Mouse (Mus musculus) midbrain, embryonic 15.5 days (tissue): Measurements from ENCODE around the gene Rps11. TPM values are rescaled to one million over a fixed set of nuclear protein-coding genes. Genes with fewer than 3 reads are reported as not detected.
"Not testable (repeated sequence)": the region's sequence is repeated elsewhere in the genome, so short reads cannot be mapped to it uniquely, and the experiment has no call there.

Experiments used
- ATAC-seq: fragments of 200-750 bp; cut with Nextera tagmentation; replicated peaks from 2 replicates; pipeline ENCODE4 v1.8.0; 2017; ENCODE audit warnings: moderate TSS enrichment
- H3K27ac ChIP-seq: fragments of 300-500 bp; sonication (generic); 2 replicates; pipeline ENCODE4 v1.5.1; 2015; ENCODE audit warnings: mild to moderate bottlenecking, inconsistent platforms
- H3K27me3 ChIP-seq: fragments of 300-500 bp; sonication (generic); replicated peaks from 2 replicates; pipeline ENCODE4 v1.6.1; 2015; ENCODE audit warnings: inconsistent platforms
- H3K36me3 ChIP-seq: fragments of 300-500 bp; sonication (generic); replicated peaks from 2 replicates; pipeline ENCODE4 v1.6.1; 2015; ENCODE audit warnings: inconsistent platforms
- H3K4me1 ChIP-seq: fragments of 300-500 bp; sonication (generic); 2 replicates; pipeline ENCODE4 v1.6.1; 2015; ENCODE audit warnings: inconsistent platforms
- H3K4me2 ChIP-seq: fragments of 300-500 bp; sonication (generic); 2 replicates; pipeline ENCODE4 v1.6.1; 2015; ENCODE audit warnings: inconsistent platforms, mild to moderate bottlenecking, moderate library complexity
- H3K4me3 ChIP-seq: fragments of 300-500 bp; sonication (generic); 2 replicates; pipeline ENCODE4 v1.5.1; 2015; ENCODE audit warnings: mild to moderate bottlenecking, inconsistent platforms
- H3K9ac ChIP-seq: fragments of 300-500 bp; sonication (generic); 2 replicates; pipeline ENCODE4 v1.6.1; 2015; ENCODE audit warnings: mild to moderate bottlenecking, inconsistent platforms
- H3K9me3 ChIP-seq: fragments of 300-500 bp; sonication (generic); 2 replicates; pipeline ENCODE4 v1.6.1; 2016; ENCODE audit warnings: inconsistent platforms
- WGBS: fragments of 180-500 bp; shearing (Covaris S2); methylation state at CpG from one replicate; pipeline ENCODE4 v1.1.7; 2015; ENCODE audit warnings: mixed read lengths; 5-methylcytosine and 5-hydroxymethylcytosine counted together
- polyA plus RNA-seq: library from polyadenylated mRNA; unstranded; fragments of >200 nt; fragmentation: Nextera tagmentation; extraction: Ambion mirVana; gene quantifications from 2 replicates; pipeline ENCODE4 v1.2.1, GENCODE M21; 2015

Rps11 gene
- 742 and 762 TPM in 2 replicates for polyA plus RNA-seq

DNA sequence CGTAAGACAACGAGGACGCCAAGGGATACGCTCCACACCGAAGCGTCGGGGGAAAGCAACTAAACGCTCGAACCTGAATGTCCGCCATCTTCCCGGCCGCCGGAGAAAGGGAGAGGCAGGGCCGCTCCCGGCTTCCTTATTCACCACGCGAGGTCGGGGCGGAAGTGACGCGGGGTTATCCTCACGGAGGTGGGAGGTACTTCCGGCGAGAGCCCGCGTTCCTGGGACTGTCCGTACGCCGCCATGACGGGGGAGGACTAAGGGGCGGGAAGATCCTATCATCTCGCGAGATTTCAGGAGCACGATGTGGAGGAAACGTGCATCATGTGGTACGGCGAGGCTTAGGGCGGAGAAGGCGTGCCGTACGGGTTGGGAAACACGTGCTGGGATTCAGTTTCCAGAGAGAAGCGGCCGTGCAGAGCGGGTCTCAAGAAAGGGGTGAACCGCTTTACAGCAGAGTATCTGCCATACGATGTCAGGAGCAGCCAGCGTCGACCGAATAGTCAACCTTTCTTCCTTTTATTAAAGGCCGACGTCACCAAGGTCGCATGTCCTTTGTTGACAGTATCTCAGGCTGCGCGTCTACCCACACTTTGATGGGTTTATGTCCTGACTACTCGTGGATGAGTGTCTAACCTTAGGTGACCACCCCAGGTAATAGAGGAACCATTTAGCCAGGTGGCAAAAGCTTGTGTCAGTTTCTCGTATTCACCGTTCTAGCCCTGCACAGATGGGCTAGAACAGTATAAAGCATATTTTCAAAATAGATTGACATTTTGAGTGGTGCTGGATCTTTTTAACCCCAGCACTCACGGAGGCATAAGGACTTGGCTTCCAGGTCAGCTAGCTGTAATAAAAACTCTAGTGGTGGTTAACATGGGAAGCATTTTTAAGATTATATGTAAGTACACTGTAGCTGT is at the start of gene Rps11:
Gene Rps11 (minus strand): TSS at position 216 of the 920 bp plus-strand sequence.
- Histone ChIP-seq H3K27me3 (no peaks in the 10 kb centered on the region), H3K36me3 (peaks cover 51% of the 10 kb centered on the region), H3K9me3 (no peaks in the 10 kb centered on the region), H3K4me1 (peaks cover 51% of the 10 kb centered on the region), H3K9ac (peak within 1 kb of the TSS; percentile 96), H3K4me2 (peak within 1 kb of the TSS; percentile 85), H3K4me3 (peak within 1 kb of the TSS; percentile 95), H3K27ac (peak within 1 kb of the TSS; percentile 90)
- ATAC-seq = peak; percentile 87
- 1% methylated on average over 59 of the region's 59 CpGs for WGBS

DNA sequence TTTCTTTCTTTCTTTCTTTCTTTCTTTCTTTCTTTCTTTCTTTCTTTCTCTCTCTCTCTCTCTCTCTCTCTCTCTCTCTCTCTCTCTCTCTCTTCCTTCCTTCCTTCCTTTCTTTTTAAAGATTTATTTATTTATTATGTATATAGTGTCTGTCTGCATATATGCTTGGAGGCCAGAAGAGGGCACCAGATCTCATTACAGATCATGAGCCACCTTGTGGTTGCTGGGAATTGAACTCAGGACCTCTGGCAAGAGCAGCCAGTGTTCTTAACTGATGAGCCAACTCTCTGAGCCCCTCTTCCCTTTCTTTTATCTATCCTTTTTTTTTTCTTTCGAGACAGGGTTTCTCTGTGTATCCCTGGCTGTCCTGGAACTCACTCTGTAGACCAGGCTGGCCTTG is 49.5 kb upstream of the Rps11 start:
- not testable (repeated sequence) for H3K27ac ChIP-seq, H3K4me2 ChIP-seq, H3K9ac ChIP-seq, H3K36me3 ChIP-seq, ATAC-seq, H3K4me3 ChIP-seq, H3K9me3 ChIP-seq
- peaks cover 16% of the 10 kb centered on the region for H3K4me1 ChIP-seq
- 50% methylated on average over 1 of the region's 1 CpGs for WGBS
- peaks cover 71% of the 10 kb centered on the region for H3K27me3 ChIP-seq

DNA sequence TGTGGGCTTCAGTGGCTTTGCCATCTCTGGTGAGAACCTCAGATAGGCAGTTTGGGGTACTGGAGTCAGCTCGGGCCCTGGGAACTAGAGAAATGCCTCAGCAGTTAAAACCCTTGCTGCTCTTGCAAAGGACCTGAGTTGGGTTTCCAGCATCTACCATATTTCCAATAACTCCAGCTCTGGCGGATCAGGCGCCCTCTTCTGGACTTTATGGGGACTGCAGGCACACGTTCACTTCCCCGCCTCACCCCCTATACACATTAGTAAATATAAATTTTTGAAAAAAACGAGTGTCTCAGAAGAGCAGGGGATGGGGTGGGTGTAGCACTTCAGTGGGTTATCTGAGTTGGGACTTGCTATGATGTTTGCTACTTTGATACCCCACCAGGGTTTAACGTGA is 48.7 kb upstream of the Rps11 start:
- no peak overlapping the region for H3K9ac ChIP-seq
- no peak overlapping the region for H3K4me3 ChIP-seq
- H3K9me3 ChIP-seq = no peaks in the 10 kb centered on the region
- H3K36me3 ChIP-seq = no peaks in the 10 kb centered on the region
- no peak overlapping the region for H3K27ac ChIP-seq
- peaks cover 24% of the 10 kb centered on the region for H3K4me1 ChIP-seq
- H3K27me3 ChIP-seq = peaks cover 71% of the 10 kb centered on the region
- WGBS = 57% methylated on average over 7 of the region's 7 CpGs
- H3K4me2 ChIP-seq = no peak overlapping the region
- ATAC-seq = no peak

DNA sequence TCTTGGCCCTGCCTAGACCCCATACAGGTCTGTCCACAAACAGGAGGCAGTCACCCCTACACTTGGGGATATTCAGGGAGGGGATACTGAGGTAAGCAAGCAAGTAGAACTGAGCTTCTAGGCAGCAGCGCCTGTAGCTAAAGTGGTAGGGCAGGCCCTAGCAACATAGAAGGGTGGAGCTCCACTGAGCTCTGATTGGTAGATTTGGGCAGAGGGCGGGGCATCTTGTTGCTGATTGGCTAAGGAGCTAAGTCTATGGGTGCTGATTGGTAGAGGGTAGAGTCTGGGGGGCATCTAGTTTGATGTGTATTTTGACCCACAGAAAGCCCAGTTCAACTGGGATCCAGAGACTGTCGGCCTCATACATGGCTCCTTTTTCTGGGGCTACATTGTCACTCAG is 45.3 kb upstream of the Rps11 start:
- Histone ChIP-seq H3K4me1 (peaks cover 15% of the 10 kb centered on the region), H3K9me3 (no peaks in the 10 kb centered on the region), H3K9ac (no peak overlapping the region), H3K27me3 (peaks cover 70% of the 10 kb centered on the region), H3K4me2 (no peak overlapping the region), H3K4me3 (no peak overlapping the region), H3K36me3 (no peaks in the 10 kb centered on the region), H3K27ac (no peak overlapping the region)
- ATAC-seq = no peak
- WGBS = 93% methylated on average over 3 of the region's 3 CpGs

DNA sequence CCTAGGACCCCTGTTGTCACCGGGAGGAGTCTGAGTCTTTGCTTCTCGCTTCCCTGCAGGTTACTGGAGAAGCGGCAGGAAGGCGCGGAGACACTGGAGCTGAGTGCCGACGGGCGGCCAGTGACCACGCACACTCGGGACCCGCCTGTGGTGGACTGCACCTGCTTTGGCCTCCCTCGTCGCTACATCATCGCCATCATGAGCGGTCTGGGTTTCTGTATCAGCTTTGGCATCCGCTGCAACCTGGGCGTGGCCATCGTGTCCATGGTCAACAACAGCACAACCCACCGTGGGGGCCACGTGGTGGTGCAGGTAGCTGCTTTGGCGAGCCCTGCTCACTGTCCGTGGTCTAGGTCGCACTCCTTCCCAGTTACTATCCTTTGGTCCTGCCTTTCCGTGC is 44.4 kb upstream of the Rps11 start:
- Histone ChIP-seq H3K4me2 (peak overlapping the region; percentile 37), H3K27ac (no peak overlapping the region), H3K9ac (no peak overlapping the region), H3K36me3 (no peaks in the 10 kb centered on the region), H3K9me3 (no peaks in the 10 kb centered on the region), H3K27me3 (peaks cover 70% of the 10 kb centered on the region), H3K4me1 (peaks cover 21% of the 10 kb centered on the region), H3K4me3 (peak overlapping the region; percentile 8; the same call in 1 of the 2 replicates)
- no peak for ATAC-seq
- 4% methylated on average over 24 of the region's 24 CpGs for WGBS

DNA sequence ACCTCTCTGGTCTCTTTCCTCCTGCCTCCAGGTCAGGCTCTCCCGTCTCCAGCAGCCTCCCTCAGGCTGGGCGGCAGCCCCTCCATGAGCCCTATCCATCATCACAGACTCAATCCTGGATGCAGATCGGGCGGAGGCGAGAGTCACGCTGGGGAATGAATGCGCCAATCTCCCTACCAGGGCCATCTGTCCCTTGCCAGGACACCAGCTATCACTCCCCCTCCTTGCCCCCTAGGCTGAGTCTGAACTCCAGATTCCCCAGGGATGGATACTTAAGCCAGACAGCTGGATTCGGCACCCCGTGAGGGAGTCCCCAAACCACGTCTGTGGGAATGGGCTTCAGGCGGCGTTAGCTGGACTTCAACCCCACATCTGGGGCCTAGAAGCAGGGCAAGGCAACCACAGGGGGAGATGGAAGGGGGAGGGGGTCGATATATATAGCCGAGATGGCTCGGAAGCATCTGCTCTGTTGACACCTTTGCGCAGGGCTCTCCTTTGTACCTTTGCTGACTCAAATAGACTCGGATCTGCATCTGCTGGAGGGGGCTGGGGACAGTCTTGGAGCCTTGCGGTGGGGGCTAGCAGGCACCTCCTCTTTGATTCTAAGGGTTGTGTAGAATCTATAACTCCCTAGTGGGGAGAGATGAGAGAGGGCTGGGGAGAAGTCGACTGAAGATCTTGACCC is 43.7 kb upstream of the Rps11 start:
- no peaks in the 10 kb centered on the region for H3K36me3 ChIP-seq
- no peak overlapping the region for H3K9ac ChIP-seq
- WGBS = 2% methylated on average over 19 of the region's 19 CpGs
- H3K4me2 ChIP-seq = peak overlapping the region; percentile 26
- H3K4me1 ChIP-seq = peaks cover 23% of the 10 kb centered on the region
- ATAC-seq = no peak
- peaks cover 78% of the 10 kb centered on the region for H3K27me3 ChIP-seq
- H3K27ac ChIP-seq = no peak overlapping the region
- peak overlapping the region; percentile 2; the same call in 1 of the 2 replicates for H3K4me3 ChIP-seq
- H3K9me3 ChIP-seq = no peaks in the 10 kb centered on the region

DNA sequence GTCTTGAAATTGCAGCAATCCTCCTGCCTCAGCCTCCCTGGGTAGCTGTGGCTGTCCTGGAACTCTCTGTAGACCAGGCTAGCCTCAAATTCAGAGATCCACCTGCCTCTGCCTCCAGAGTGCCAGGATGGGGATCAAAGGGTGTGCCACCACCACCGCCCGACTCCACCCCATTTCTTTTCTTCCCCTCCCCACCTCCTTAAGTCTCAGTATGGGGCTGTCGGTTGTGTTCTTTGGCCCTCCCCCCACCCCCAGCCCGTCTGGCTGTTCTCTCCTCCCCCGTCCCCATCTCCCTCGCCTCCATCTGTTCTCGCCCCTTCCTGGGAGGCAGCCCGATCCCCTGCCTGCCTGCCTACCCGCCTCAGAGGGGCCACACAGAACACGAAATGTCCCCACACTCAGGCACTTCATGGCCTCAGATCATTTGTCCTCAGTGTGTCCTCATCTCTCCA is 42.7 kb upstream of the Rps11 start:
- ATAC-seq = no peak
- Histone ChIP-seq H3K4me2 (no peak overlapping the region), H3K4me1 (peaks cover 30% of the 10 kb centered on the region), H3K27me3 (peaks cover 78% of the 10 kb centered on the region), H3K9ac (no peak overlapping the region), H3K27ac (no peak overlapping the region), H3K4me3 (no peak overlapping the region), H3K9me3 (no peaks in the 10 kb centered on the region), H3K36me3 (no peaks in the 10 kb centered on the region)
- WGBS = 17% methylated on average over 10 of the region's 10 CpGs

DNA sequence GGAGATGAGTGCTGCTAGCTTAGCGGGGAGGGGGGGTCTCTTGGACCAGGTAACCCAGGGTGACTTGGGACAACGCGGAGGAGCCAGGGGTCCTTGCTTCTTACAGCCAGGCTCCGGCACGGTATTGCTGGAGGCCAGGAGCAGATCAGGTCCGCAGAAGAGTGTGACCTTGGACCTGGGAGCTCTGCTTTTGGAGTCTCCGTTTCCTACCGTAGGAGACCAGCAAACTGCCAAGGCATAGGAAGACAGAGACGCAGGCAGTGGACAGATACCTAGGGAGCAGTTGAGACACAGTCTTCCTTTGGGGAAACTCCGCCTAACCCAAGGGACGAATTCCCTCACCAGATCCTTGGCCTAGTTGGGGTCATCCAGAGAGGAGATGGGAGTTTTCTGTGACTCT is 41.5 kb upstream of the Rps11 start:
- H3K36me3 ChIP-seq = no peaks in the 10 kb centered on the region; the same call in 1 of the 2 replicates

DNA sequence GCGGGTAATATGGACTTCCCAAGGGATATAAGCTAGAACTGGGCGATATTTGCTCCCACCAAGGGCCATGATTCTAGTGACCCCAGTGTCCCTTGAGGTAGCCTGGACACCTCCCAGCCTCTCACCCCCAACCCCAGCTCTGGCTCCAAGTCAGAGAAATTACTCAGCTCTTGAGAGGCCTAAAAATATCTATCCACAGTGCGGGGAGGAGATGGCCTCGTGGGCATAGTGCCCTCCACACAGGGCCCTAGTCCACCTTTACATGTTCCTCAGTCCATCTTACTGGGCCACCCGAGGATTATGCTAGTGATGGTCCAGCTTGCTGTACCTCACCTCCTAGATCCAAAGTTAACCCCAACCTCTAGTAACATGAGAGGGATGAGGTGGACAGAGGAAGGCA is 40.6 kb upstream of the Rps11 start:
- H3K27me3 ChIP-seq = peaks cover 68% of the 10 kb centered on the region
- no peak overlapping the region for H3K4me2 ChIP-seq
- H3K4me1 ChIP-seq = peaks cover 31% of the 10 kb centered on the region
- no peak overlapping the region for H3K9ac ChIP-seq
- no peak overlapping the region for H3K4me3 ChIP-seq
- no peak overlapping the region for H3K27ac ChIP-seq
- no peaks in the 10 kb centered on the region; the same call in 1 of the 2 replicates for H3K36me3 ChIP-seq
- ATAC-seq = no peak
- 65% methylated on average over 5 of the region's 5 CpGs for WGBS
- no peaks in the 10 kb centered on the region for H3K9me3 ChIP-seq

More for the DNA sequence above, 41.5 kb upstream of the Rps11 start:
- Histone ChIP-seq H3K4me1 (peaks cover 31% of the 10 kb centered on the region), H3K4me2 (no peak overlapping the region), H3K27me3 (peaks cover 74% of the 10 kb centered on the region), H3K27ac (no peak overlapping the region), H3K9me3 (no peaks in the 10 kb centered on the region), H3K9ac (no peak overlapping the region), H3K4me3 (no peak overlapping the region)
- WGBS = 40% methylated on average over 11 of the region's 11 CpGs
- no peak for ATAC-seq

DNA sequence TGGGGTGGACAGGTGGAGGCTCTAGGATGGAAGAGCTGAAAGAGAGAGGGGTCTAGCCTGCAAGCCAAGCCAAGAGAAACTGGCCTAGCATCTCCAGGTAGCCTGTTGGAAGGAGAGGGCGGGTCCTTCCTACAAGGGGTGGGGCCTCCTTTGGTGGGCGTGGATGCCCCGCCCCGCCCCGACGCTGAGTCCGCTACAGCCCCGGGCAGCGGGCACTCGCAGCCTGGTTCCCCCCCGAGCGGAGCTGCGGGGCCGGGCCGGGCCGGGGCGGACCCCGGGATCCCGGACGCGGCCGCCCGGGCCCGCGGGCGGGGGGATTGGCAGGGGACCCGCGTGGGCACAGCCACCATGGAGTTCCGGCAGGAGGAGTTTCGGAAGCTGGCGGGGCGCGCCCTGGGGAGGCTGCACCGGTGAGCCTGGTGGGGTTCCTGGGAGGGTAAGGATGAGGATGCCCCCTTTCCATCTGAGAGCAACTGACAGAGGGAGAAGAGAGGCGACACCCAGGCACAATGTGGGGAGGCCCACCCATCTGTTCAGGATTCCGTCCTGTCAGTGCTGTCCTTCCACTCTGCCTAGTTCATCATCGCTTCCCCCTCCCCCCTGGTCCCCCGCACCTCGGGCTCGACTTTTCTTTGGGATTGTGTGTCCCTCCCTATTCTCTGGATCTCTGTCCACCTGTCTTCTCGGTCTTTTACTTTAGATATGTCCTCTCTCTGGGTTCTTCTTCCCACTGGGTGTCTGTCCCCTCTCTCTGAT is 39.7 kb upstream of the Rps11 start, which contains the start of gene Slc17a7:
Gene Slc17a7 (plus strand): TSS at position 215 of the 756 bp plus-strand sequence.
- under 1% methylated on average over 37 of the region's 41 CpGs for WGBS
- Histone ChIP-seq H3K9ac (peak within 1 kb of the TSS; percentile 31), H3K4me1 (peaks cover 30% of the 10 kb centered on the region), H3K27me3 (peaks cover 59% of the 10 kb centered on the region), H3K36me3 (peaks cover 7% of the 10 kb centered on the region; the same call in 1 of the 2 replicates), H3K4me2 (peak within 1 kb of the TSS; percentile 54), H3K9me3 (no peaks in the 10 kb centered on the region), H3K4me3 (peak within 1 kb of the TSS; percentile 33), H3K27ac (no peak within 1 kb of the TSS)
- ATAC-seq = no peak

DNA sequence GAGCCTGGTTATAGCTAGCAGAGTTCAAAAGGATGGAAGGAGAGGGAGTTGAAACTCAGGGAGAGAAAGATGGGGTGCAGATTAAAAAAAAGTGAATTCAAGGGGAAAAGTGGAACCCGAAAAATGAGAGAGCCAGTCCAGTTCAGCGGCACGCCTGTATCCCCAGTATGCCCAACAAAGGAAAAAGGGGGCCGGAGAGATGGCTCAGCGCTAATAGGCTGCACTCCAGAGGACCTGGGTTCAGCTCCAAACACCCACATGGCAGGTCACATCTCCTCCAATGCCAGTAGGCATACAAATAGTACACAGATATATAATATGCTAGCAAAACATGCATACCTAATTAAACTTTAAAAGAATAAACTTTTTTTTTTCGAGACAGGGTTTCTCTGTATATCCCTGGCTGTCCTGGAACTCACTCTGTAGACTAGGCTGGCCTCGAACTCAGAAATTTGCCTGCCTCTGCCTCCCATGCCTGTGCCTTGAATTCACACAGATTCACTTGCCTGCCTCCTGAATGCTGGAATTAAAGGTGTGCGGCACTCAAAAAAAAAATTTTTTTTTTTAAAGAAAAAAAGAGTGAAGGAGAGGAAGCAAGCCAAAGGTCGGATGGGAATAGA is 38.9 kb upstream of the Rps11 start:
- H3K36me3 ChIP-seq = peaks cover 7% of the 10 kb centered on the region; the same call in 1 of the 2 replicates
- H3K4me2 ChIP-seq = no peak overlapping the region
- no peak overlapping the region for H3K9ac ChIP-seq
- H3K27ac ChIP-seq = no peak overlapping the region
- WGBS = 67% methylated on average over 9 of the region's 9 CpGs
- H3K27me3 ChIP-seq = peaks cover 51% of the 10 kb centered on the region
- H3K9me3 ChIP-seq = no peaks in the 10 kb centered on the region
- ATAC-seq = no peak
- peaks cover 22% of the 10 kb centered on the region for H3K4me1 ChIP-seq
- H3K4me3 ChIP-seq = no peak overlapping the region
